Mouse (Mus musculus) ovary, adult 10 weeks (tissue): ENCODE data around the gene Cox8c. TPM values are rescaled to one million over a fixed set of nuclear protein-coding genes. Genes with fewer than 3 reads are reported as not detected.

Source experiments
- polyA plus RNA-seq: library from polyadenylated mRNA; stranded (reverse); fragments of 350-450 nt; fragmentation: Illumina TruSeq; extraction: RNeasy Lipid Tissue Mini Kit (QIAGEN cat#74804); gene quantifications from one replicate; pipeline ENCODE4 v1.2.3, GENCODE M21; 2014

The Cox8c gene
- polyA plus RNA-seq = not detected

GRCm38 (mm10) chr12:102899091-102899490, at the start of gene Cox8c:
Cox8c (plus strand) TSS chr12:102899316.

GRCm38 (mm10) chr12:102878031-102878823, 20.9 kb upstream of the Cox8c start, which contains the start of gene Btbd7:
Btbd7 (minus strand) TSS chr12:102878471.

GRCm38 (mm10) chr12:102948778-102949394, 49.8 kb downstream of the Cox8c start, which contains the start of gene Unc79:
Unc79 (plus strand) TSS chr12:102948859.

Other genes starting within 250 kb of the Cox8c start
- gene Itpk1, start 194.4 kb upstream of the Cox8c start, polyA plus RNA-seq = 0.48 TPM
- gene Moap1, start 155.7 kb upstream of the Cox8c start, polyA plus RNA-seq = 3.9 TPM
- gene Tmem251, start 155.6 kb upstream of the Cox8c start, polyA plus RNA-seq = 11.0 TPM
- gene Gm28051, start 141.6 kb upstream of the Cox8c start, polyA plus RNA-seq = not detected
- gene Gon7, start 141.5 kb upstream of the Cox8c start, polyA plus RNA-seq = 12.3 TPM
- gene Ubr7, start 141.3 kb upstream of the Cox8c start, polyA plus RNA-seq = 42.5 TPM
- 15.9 TPM for gene Gm20604, start 140.6 kb upstream of the Cox8c start, polyA plus RNA-seq
- gene Btbd7, start 20.8 kb upstream of the Cox8c start, polyA plus RNA-seq = 94.6 TPM
- gene Unc79, start 49.5 kb downstream of the Cox8c start, polyA plus RNA-seq = 0.20 TPM